Mouse (Mus musculus) olfactory bulb, adult 2 months (tissue): ENCODE data around the gene App.

ENCODE experiments used
- CTCF ChIP-seq: fragments of 200-500 bp; IDR thresholded peaks from 2 replicates; pipeline ENCODE4 v1.5.1; 2012; ENCODE audit warnings: low read depth, mild to moderate bottlenecking, low read length, moderate library complexity; ENCODE audit not compliant: insufficient read depth
- POLR2A ChIP-seq: fragments of 200-500 bp; IDR thresholded peaks from 2 replicates; pipeline ENCODE4 v1.6.1; 2012; ENCODE audit warnings: mild to moderate bottlenecking, low read depth, low read length, moderate library complexity; ENCODE audit not compliant: insufficient read depth

- TF ChIP-seq POLR2A (peak; percentile 95), CTCF (peak; percentile 94)
These were observed at the start of gene App for GRCm38 (mm10) chr16:85173373-85174081.
